Mouse (Mus musculus): ENCODE measurements around the gene Plcl1.

DNA sequence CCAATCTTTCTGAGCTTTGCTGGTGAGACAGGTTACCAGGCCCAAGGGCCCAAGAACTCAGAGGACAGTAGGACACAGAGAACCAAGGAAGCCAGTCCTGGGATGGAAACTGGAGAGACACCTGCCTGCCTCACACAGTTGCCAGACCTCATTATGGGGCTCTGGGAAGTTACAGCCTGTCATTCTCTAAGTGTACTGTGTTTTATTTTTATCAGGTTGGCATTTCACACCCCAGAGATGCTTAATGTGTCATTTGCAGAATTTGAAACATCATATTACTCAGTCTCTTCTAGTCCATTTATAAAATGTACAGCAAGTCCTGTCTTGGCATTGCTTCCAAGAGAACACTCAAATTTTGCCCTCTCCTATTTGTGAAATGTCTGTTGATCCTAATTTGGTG, 111.5 kb downstream of the Plcl1 start:
- TF ChIP-seq POLR2A (IDR thresholded peaks at IDR 0.05; ENCODE audit: borderline replicate concordance, control insufficient read depth, low read depth, low read length) = no peak
- TF ChIP-seq CTCF (IDR thresholded peaks at IDR 0.05; ENCODE audit: control insufficient read depth, insufficient read depth, low read length) = no peak
